Mouse (Mus musculus) right cerebral cortex, postnatal 36 days (tissue): ENCODE measurements at regions not wholly inside any gene's neighbourhood (a gene's known extent, or its start where the extent isn't known, plus 50 kb on each side); places are given as distances from the start of the nearest gene placed in this dataset.

ENCODE experiments used
- DNase-seq, 2 experiments: peaks; one replicate each; pipeline ENCODE4 v3.0.0; 2022; ENCODE audit warnings: low spot score in 2 of 2, mixed read lengths in 1 of 2

DNA sequence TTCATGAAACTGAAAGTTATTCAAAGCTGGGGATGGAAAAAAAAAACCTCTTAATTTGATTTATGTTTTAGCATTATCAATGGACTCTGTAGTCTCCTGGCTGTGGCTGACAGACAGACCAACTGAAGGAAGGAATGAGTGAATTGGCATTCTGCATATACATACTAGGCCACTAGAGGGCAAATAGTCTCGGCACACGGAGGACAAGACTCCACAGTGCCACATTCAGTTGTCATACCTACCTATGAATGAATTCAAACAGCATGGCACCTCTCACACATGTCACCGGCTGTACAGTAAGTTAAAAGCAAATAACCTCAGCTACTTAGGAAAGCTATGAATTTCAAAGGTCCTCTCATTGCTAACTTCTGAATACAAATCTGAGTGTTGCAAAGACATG, 200.5 kb downstream of the Rab11fip2 start:
- peak; percentile 0 to 12 for DNase-seq

DNA sequence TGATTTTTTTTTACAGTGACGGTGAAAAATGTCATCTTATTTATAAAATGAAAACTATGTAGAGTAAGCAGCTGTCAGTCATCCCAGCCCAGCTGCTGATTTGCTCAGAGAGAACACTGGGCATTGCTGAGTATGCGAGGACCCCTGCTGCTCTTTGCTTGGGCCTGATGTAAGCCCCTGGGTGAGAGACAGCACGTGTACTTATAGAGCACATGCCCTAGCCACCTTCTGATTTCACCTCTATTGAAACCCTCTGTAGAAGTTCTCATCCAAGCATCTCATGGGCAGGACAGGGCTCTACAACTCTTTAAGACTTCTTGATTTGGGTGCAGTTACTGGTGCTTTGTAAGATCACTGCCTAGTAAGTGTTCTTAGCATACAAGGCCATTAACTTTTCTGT, 182.2 kb downstream of the Rab11fip2 start:
- no peak for DNase-seq

DNA sequence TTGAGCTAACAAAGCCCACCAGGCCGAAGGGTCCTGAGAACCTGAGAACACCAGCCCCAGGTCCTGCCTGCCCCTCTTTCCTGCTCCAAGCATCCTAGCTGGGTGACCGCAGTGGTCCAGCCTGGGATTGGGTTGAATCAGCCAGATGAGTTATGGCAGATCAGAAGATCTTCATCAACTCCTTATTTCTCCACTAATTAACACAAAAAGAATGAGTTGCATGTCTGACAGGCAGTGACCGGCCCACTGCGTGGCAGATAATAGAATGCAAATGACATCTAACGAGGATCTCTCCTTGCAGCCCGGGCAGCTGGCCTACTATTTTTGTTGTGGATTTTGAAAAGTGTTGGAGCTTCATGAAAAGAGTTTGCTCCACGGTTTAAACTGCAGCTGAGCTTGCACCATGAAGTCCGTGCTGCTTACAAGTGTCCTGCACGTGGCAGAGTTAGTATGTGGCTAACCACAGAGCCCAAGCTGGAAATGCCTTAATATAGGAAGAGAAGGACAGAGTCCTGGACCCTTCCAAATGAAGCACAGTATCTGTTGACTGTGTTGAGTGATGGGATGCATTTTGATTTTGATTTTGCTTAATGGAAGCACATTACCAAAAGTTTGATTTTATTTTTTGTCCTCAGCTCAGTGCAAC, 158.9 kb downstream of the Rab11fip2 start:
- peak in 1 of 2 experiments; percentile 8 for DNase-seq

DNA sequence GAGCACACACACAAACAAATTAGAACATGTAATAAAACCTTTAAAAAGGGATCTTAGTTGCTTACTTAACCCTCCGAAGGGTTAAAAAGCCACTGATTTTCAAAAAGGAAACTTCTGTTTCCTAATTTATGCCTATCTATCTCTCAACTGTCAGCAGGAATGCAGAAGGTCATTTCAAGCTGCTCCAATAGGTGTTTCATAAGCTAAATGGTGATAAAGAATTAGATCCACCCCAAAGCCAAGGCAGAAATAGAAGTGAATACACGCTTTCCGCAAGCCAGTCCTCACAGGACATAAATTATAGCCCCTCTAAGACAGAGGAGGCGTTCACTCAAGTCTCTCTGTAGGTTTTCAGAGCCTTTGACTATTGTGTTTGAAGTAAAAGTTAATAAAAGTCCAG, 112.2 kb downstream of the Rab11fip2 start:
- no peak for DNase-seq

DNA sequence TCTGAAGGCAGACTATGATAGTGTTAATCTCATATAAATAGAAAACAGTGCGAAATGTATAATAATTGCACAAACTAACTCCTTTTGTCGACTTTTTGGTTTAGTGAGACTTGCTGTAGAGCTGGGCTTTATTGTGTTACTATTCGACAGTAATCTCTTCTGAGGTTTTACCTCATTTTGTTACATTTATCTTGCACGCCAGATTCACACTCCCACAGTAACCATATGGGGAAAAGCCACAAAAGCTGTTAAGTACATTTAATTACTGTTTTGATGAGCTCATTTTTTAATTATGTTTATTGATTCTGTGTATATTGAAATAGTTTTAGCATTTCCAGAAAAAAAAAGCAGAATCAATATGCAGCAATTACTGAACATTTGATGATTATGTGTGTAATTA, 106.3 kb downstream of the Rab11fip2 start:
- DNase-seq, result no peak

DNA sequence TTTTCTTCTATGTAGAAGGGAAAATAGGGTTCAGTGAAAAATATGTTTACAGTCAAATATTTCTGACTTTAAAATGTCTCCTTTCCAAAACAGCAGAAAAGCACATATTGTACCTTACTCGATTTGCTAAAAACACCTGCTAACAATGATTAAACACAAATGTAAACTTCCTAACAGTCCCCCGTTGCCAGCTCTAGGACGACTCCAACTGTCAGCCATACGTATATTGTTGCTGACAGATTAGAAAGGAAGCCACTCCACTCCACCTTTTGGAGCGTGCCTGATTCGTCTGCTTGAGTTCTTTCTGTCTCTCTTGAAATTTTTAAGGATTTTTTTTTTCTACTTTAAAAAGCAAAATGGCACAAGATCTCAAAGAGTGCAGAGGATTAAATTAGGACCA, 105.8 kb downstream of the Rab11fip2 start:
- no peak for DNase-seq

DNA sequence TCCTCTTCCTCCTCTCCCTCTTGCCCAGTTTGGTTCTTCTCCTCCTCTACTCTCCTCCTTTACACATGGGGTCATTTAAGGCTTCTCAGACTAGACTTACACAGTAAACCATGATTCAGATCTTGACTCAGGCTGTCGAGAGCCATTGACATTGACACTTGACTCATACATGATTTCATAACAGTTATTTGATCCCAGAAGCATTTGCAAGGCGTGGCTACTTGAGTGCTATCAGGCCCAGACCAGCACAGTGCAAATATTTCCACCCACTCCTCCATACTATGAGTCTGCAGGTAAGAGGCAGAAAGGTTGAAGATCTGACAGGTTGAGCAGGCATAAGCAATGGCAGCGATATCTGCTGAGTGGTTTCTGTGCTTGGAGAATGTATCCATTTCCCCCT, 99.2 kb downstream of the Rab11fip2 start:
- DNase-seq, result no peak

DNA sequence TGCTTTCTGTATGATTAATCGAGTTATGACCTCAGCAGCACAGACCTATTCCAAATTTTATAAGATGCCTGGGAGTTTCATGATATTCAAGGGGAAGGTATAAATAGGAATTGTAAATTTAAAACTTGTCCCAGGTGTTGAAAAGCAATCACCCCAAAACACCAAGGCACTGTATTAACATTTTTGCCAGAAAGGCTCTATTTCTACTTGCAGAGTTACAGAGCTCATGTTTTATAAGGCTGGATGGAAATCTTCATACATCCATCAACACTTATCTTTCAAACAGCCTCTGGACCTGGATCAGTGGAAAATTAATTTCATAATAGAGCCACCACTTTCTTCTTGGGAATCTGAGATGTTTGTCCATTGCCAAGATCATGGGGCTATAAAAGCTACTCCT, 96.6 kb downstream of the Rab11fip2 start:
- DNase-seq, result no peak

DNA sequence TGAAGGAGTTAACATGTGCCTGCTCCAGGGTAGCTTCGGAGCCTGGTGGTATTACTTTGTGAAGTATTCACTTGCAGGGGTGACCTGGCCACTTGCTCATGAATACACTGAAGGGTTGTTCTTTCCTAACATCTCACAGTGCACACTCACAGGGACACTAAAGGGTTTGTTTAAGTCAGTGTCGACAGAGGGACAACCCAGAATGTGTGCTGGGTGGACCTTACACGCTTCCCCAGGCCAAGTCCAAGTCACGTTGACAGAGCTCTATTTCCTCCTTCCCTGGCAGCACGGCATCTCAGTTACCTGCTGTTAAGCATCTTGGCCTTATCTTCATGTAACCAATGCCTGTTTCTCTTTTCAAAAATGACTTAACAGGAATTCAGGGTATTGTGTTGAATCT, 92.8 kb downstream of the Rab11fip2 start:
- DNase-seq, result no peak

DNA sequence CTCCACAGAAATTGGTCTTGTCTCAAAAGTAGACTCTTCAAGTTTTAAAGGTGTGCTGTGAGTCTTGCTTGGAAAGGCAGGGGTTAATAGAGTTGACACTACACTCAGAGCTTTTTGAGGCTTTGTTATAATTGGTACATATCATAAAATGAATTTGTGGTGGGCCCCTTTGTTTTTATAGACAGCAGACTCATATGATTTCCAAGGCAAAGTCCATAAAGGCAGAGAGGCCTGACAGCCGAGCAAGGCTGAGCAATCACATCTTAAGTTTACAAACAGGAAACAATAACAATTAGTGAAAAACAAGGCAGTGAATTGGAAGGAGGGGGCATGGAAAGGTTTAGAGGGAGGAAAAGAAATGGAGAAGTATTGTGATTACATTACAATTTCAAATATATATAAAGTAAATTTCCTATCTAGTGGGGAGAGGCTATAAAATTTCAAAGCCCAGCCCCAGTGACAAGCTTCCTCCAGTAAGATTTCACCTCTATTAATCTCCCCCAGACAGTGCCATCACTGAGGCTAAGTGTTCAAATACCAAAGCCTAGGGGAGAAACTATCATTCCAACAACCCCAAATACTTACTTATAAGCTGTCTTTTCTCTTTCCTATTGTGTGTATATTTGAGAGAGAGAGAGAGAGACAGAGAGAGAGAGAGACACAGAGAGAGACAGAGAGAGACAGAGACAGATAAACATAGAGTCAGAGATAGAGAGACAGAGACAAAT, 91.3 kb downstream of the Rab11fip2 start:
- DNase-seq, result no peak
